Mouse (Mus musculus): ENCODE measurements around the gene Synj2. TPM values are rescaled to one million over a fixed set of nuclear protein-coding genes. Genes with fewer than 3 reads are reported as not detected.
"Not testable (repeated sequence)": the region's sequence is repeated elsewhere in the genome, so short reads cannot be mapped to it uniquely, and the experiment has no call there.

The Synj2 gene
- polyA plus RNA-seq, 1 experiment from 2014 or later = 1.0 TPM

DNA sequence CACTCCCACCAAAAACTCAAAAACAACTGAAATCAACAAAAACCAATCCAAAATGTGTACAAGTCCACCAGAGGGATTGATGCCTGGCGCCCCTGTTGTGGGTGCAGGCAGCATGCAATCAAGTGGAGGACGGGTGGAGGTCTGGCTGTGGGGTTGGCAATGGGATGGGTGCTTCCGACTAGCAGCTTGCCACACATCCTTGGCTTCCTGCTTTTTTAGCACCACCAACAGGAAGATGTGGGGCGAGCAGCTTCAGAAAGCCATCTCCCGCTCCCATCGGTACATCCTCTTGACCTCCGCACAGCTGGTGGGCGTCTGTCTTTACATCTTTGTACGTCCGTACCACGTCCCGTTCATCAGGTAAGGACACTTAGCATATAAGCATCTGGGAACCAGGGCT, 76.2 kb downstream of the Synj2 start:
- DNase-seq (ENCODE audit: low spot score) = no peak
- H3K4me2 ChIP-seq (ENCODE audit: low read depth, low read length, severe bottlenecking) = no peak overlapping the region
- WGBS = 65% methylated on average over 12 of the region's 12 CpGs
- no peaks in the 10 kb centered on the region for H3K27me3 ChIP-seq (ENCODE audit: control insufficient read depth, insufficient read depth, low read length)
- H3K4me3 ChIP-seq (ENCODE audit: low read depth, low read length) = no peak overlapping the region
- ATAC-seq (replicated peaks; ENCODE audit: low FRiP score) = no peak
- no peaks in the 10 kb centered on the region for H3K4me1 ChIP-seq (replicated peaks; ENCODE audit: control insufficient read depth, insufficient read depth, low read length)
- H3K27ac ChIP-seq (ENCODE audit: low read depth, low read length) = no peak overlapping the region
- no peaks in the 10 kb centered on the region for H3K36me3 ChIP-seq (ENCODE audit: control insufficient read depth, insufficient read depth, low read length)
- H3K9me3 ChIP-seq (ENCODE audit: control insufficient read depth, low read length) = no peaks in the 10 kb centered on the region
- H3K9ac ChIP-seq (ENCODE audit: low read length) = no peak overlapping the region

DNA sequence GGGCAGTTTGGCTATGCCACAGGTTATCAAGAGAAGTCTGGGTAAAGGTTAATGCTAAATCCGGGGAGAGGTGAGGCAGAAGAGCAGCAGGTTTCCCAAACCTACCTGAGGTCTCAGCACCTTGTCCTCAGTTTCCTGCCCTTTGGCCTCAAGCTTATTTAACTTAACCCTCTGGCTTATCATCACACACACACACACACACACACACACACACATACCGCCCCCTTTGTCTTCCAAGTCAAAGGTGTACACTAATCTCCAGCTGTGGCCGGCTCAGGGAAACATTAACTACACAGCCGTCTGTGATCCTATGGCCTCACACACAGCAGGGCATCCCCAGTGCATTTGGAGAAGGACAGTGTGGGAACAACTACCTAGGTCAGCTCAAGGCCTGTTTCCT, 77.3 kb downstream of the Synj2 start:
- H3K4me2 ChIP-seq (ENCODE audit: low read depth, low read length, severe bottlenecking) = no peak overlapping the region
- ATAC-seq (replicated peaks; ENCODE audit: low FRiP score) = no peak
- no peak overlapping the region for H3K27ac ChIP-seq (ENCODE audit: low read depth, low read length)
- no peaks in the 10 kb centered on the region for H3K4me1 ChIP-seq (replicated peaks; ENCODE audit: control insufficient read depth, insufficient read depth, low read length)
- H3K4me3 ChIP-seq (ENCODE audit: low read depth, low read length) = no peak overlapping the region
- WGBS = 67% methylated on average over 4 of the region's 4 CpGs
- no peak overlapping the region for H3K9ac ChIP-seq (ENCODE audit: low read length)
- H3K36me3 ChIP-seq (ENCODE audit: control insufficient read depth, insufficient read depth, low read length) = no peaks in the 10 kb centered on the region
- H3K27me3 ChIP-seq (ENCODE audit: control insufficient read depth, insufficient read depth, low read length) = no peaks in the 10 kb centered on the region
- H3K9me3 ChIP-seq (ENCODE audit: control insufficient read depth, low read length) = no peaks in the 10 kb centered on the region
- no peak for DNase-seq (ENCODE audit: low spot score)

DNA sequence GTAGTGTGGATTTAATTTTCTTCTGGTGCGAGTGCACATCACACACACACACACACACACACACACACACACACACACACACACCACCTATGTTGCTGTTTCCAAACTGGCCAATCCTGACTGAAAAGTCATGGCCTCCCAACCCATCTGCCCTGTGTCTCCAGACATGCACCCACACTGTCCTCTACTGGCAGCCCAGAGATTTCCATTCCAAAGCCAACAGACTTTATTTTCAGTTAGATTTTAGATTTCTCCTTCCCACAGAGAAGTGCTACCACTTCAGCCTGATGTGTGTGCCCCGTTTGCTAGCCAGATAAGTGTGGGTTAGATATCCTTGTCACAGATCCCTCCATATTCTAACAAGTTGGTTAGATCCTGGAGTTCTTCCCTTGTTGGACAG, 78.7 kb downstream of the Synj2 start:
- Histone ChIP-seq H3K27me3 (ENCODE audit: control insufficient read depth, insufficient read depth, low read length) (no peaks in the 10 kb centered on the region), H3K4me3 (ENCODE audit: low read depth, low read length) (no peak overlapping the region), H3K4me2 (ENCODE audit: low read depth, low read length, severe bottlenecking) (no peak overlapping the region), H3K9ac (ENCODE audit: low read length) (no peak overlapping the region), H3K9me3 (ENCODE audit: control insufficient read depth, low read length) (no peaks in the 10 kb centered on the region), H3K27ac (ENCODE audit: low read depth, low read length) (no peak overlapping the region), H3K4me1 (replicated peaks; ENCODE audit: control insufficient read depth, insufficient read depth, low read length) (no peaks in the 10 kb centered on the region), H3K36me3 (ENCODE audit: control insufficient read depth, insufficient read depth, low read length) (no peaks in the 10 kb centered on the region)
- WGBS = 76% methylated on average over 2 of the region's 2 CpGs
- ATAC-seq (replicated peaks; ENCODE audit: low FRiP score) (no peak), DNase-seq (ENCODE audit: low spot score) (no peak)

DNA sequence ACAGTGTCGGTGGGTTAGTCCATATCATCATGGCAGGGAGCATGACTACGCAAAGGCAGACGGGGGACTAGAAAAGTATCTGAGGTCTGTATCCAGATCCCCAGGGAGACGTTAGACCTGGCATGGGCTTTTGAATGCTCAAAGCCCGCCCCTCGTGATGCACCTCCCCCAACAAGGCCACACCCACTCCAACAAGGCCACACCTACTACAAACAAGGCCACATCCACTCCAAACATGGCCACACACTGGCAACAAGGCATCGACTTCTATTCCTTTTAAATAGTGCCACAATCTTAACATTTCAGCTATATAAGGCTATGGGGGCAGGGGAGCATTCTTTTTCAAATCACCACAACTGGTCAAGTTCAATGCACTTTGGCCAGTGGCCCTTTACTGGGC, 79.6 kb downstream of the Synj2 start:
- H3K27me3 ChIP-seq (ENCODE audit: control insufficient read depth, insufficient read depth, low read length) = no peaks in the 10 kb centered on the region
- H3K27ac ChIP-seq (ENCODE audit: low read depth, low read length) = no peak overlapping the region
- ATAC-seq (replicated peaks; ENCODE audit: low FRiP score) (no peak), DNase-seq (ENCODE audit: low spot score) (no peak)
- no peaks in the 10 kb centered on the region for H3K4me1 ChIP-seq (replicated peaks; ENCODE audit: control insufficient read depth, insufficient read depth, low read length)
- no peaks in the 10 kb centered on the region for H3K36me3 ChIP-seq (ENCODE audit: control insufficient read depth, insufficient read depth, low read length)
- 64% methylated on average over 7 of the region's 7 CpGs for WGBS
- H3K9me3 ChIP-seq (ENCODE audit: control insufficient read depth, low read length) = no peaks in the 10 kb centered on the region
- no peak overlapping the region for H3K4me2 ChIP-seq (ENCODE audit: low read depth, low read length, severe bottlenecking)
- H3K9ac ChIP-seq (ENCODE audit: low read length) = no peak overlapping the region
- no peak overlapping the region for H3K4me3 ChIP-seq (ENCODE audit: low read depth, low read length)

DNA sequence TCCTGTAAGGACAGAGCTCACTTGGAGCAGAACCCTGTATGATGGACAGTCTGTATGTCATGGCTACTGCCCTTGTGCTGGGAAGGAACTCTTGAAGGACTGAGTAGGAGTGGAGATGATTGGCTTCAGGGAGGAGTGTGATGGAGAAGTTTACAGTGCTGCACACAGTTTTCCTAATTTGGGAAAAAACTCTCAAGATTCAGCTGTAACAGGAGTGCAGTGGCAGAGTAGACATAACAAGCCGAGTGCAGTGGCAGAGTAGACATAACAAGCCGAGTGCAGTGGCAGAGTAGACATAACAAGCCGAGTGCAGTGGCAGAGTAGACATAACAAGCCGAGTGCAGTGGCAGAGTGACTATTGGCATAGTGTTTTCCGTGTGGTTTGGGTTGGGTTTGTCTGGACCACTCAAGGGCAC, 80.3 kb downstream of the Synj2 start:
- H3K9ac ChIP-seq (ENCODE audit: low read length); H3K9me3 ChIP-seq (ENCODE audit: control insufficient read depth, low read length); H3K4me2 ChIP-seq (ENCODE audit: low read depth, low read length, severe bottlenecking); H3K27ac ChIP-seq (ENCODE audit: low read depth, low read length); H3K27me3 ChIP-seq (ENCODE audit: control insufficient read depth, insufficient read depth, low read length); H3K4me1 ChIP-seq (replicated peaks; ENCODE audit: control insufficient read depth, insufficient read depth, low read length); ATAC-seq (replicated peaks; ENCODE audit: low FRiP score); H3K4me3 ChIP-seq (ENCODE audit: low read depth, low read length); H3K36me3 ChIP-seq (ENCODE audit: control insufficient read depth, insufficient read depth, low read length); DNase-seq (ENCODE audit: low spot score): not testable (repeated sequence)
- WGBS = 54% methylated on average over 5 of the region's 5 CpGs

DNA sequence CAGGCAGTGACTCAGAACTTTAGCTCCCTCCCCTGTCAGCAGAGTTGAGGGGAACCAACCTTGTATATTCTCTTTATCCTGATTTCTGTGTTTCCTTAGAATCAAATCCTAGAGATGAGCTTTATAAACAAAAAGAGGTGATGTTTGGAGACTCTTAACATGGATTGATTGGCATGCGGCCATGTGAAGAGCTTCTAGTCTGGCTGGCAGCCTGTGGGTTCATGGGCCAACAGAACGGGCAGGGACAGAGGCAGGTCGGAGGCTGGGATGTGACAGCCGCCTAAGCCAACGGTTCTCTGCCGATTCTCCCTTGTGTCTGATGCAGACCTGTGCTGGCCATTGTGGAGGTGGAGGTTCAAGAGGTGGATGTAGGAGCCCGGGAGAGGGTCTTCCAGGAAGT, 84.8 kb downstream of the Synj2 start:
- Histone ChIP-seq H3K36me3 (ENCODE audit: control insufficient read depth, insufficient read depth, low read length) (no peaks in the 10 kb centered on the region), H3K9me3 (ENCODE audit: control insufficient read depth, low read length) (no peaks in the 10 kb centered on the region), H3K27me3 (ENCODE audit: control insufficient read depth, insufficient read depth, low read length) (no peaks in the 10 kb centered on the region), H3K4me1 (replicated peaks; ENCODE audit: control insufficient read depth, insufficient read depth, low read length) (no peaks in the 10 kb centered on the region), H3K9ac (ENCODE audit: low read length) (no peak overlapping the region), H3K4me3 (ENCODE audit: low read depth, low read length) (no peak overlapping the region), H3K4me2 (ENCODE audit: low read depth, low read length, severe bottlenecking) (no peak overlapping the region), H3K27ac (ENCODE audit: low read depth, low read length) (no peak overlapping the region)
- ATAC-seq (replicated peaks; ENCODE audit: low FRiP score) (no peak), DNase-seq (ENCODE audit: low spot score) (no peak)
- WGBS = 85% methylated on average over 7 of the region's 7 CpGs

DNA sequence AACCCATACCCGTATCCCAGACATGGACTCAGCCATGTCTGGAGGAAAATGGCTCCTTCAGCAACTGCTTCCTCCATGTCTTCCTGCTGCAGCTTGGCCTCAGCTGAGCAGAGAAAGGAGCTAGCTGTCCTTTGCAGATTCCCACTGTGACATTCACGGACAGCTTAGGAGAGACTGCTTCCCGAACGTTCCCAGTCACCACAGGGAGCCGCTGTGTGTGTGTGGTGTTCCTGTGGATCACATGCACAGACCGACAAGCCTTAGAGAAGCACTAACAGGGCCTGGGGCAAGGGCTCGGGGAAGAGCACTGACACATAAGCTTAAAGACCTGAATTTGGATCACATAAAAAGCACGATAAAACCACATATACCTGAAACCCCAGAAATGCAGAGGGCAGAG, 94.6 kb downstream of the Synj2 start:
- DNase-seq (ENCODE audit: low spot score) = no peak
- H3K9me3 ChIP-seq (ENCODE audit: control insufficient read depth, low read length) = no peaks in the 10 kb centered on the region
- H3K4me2 ChIP-seq (ENCODE audit: low read depth, low read length, severe bottlenecking) = no peak overlapping the region
- H3K36me3 ChIP-seq (ENCODE audit: control insufficient read depth, insufficient read depth, low read length) = no peaks in the 10 kb centered on the region
- no peak for ATAC-seq (replicated peaks; ENCODE audit: low FRiP score)
- no peak overlapping the region for H3K9ac ChIP-seq (ENCODE audit: low read length)
- no peaks in the 10 kb centered on the region for H3K27me3 ChIP-seq (ENCODE audit: control insufficient read depth, insufficient read depth, low read length)
- no peak overlapping the region for H3K4me3 ChIP-seq (ENCODE audit: low read depth, low read length)
- H3K4me1 ChIP-seq (replicated peaks; ENCODE audit: control insufficient read depth, insufficient read depth, low read length) = no peaks in the 10 kb centered on the region
- WGBS = 40% methylated on average over 8 of the region's 8 CpGs
- H3K27ac ChIP-seq (ENCODE audit: low read depth, low read length) = no peak overlapping the region

DNA sequence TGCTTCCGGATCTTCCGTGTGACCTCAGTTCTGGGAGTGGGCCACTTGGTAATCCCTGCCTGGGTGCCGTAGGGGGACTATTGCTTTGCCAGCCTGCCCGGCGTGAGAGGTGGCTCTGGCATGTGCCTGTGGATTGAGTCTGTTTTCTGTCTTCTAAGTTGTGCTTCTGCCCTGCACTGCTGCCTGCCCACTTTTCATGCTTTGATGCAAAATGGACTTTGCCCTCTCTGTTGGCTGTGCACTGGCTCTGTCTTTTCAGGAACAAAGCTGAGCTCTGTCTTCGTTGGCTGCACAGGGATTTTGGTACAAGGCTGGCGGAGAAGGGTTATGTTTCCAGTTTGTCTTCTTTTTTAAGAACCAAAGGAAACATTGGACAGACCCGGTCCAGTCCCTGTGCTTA, 95.4 kb downstream of the Synj2 start:
- no peak overlapping the region for H3K27ac ChIP-seq (ENCODE audit: low read depth, low read length)
- no peaks in the 10 kb centered on the region for H3K36me3 ChIP-seq (ENCODE audit: control insufficient read depth, insufficient read depth, low read length)
- 91% methylated on average over 8 of the region's 8 CpGs for WGBS
- H3K9ac ChIP-seq (ENCODE audit: low read length) = no peak overlapping the region
- no peak for ATAC-seq (replicated peaks; ENCODE audit: low FRiP score)
- H3K9me3 ChIP-seq (ENCODE audit: control insufficient read depth, low read length) = no peaks in the 10 kb centered on the region
- H3K4me1 ChIP-seq (replicated peaks; ENCODE audit: control insufficient read depth, insufficient read depth, low read length) = no peaks in the 10 kb centered on the region
- DNase-seq (ENCODE audit: low spot score) = no peak
- no peak overlapping the region for H3K4me3 ChIP-seq (ENCODE audit: low read depth, low read length)
- no peaks in the 10 kb centered on the region for H3K27me3 ChIP-seq (ENCODE audit: control insufficient read depth, insufficient read depth, low read length)
- H3K4me2 ChIP-seq (ENCODE audit: low read depth, low read length, severe bottlenecking) = no peak overlapping the region

DNA sequence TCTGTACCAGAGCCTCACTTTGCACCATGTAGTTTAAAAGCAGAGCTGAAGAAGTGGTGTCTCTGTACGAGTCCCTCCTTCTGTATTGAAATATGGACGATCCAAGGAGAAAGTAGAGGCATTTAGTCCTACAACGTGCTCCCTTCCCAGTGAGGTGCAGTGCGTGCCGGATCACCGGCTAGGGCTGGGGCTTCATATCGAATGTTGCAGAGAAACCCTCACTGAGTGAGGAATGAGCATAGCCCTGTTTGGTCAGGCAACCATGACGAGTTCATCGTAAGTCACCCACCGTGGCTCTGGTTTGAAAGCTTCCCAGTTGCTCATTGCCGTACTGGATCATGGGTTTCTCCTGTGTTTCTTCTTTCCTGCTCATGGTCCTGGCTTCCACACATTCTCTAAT, 95.8 kb downstream of the Synj2 start:
- no peaks in the 10 kb centered on the region for H3K9me3 ChIP-seq (ENCODE audit: control insufficient read depth, low read length)
- ATAC-seq (replicated peaks; ENCODE audit: low FRiP score) = no peak
- 90% methylated on average over 11 of the region's 11 CpGs for WGBS

More for the DNA sequence above, 95.8 kb downstream of the Synj2 start:
- no peaks in the 10 kb centered on the region for H3K27me3 ChIP-seq (ENCODE audit: control insufficient read depth, insufficient read depth, low read length)
- no peak overlapping the region for H3K4me2 ChIP-seq (ENCODE audit: low read depth, low read length, severe bottlenecking)
- no peak overlapping the region for H3K4me3 ChIP-seq (ENCODE audit: low read depth, low read length)
- H3K36me3 ChIP-seq (ENCODE audit: control insufficient read depth, insufficient read depth, low read length) = no peaks in the 10 kb centered on the region
- H3K27ac ChIP-seq (ENCODE audit: low read depth, low read length) = no peak overlapping the region
- no peaks in the 10 kb centered on the region for H3K4me1 ChIP-seq (replicated peaks; ENCODE audit: control insufficient read depth, insufficient read depth, low read length)
- no peak overlapping the region for H3K9ac ChIP-seq (ENCODE audit: low read length)
- DNase-seq (ENCODE audit: low spot score) = no peak

Measured in forebrain, embryonic 11.5 days (tissue).